In genomic region chr4:137546003-137546525, GRCm38 (mm10) we compare ENCODE assay signal across 10 mouse cellular contexts. TPM values are rescaled to one million over a fixed set of nuclear protein-coding genes. Genes with fewer than 3 reads are reported as not detected.
DNase-seq lines count a peak whose midpoint lies in the region.
"Had no signal": no experiment of that assay in that cellular context is flagged by ENCODE, and none has a peak within 500 bp of the region (broad histone marks: within the 10 kb centered on the region; RNA-seq: fewer than 3 reads in every experiment).

No protein-coding gene starts in this region.

- no peaks in the 10 kb centered on the region for H3K36me3 ChIP-seq in splenic B cell, adult 2 months (ENCODE audit: control insufficient read depth, insufficient read depth, low read length, poor library complexity, severe bottlenecking)

- no peaks in the 10 kb centered on the region for H3K27me3 ChIP-seq in splenic B cell, adult 2 months (ENCODE audit: control insufficient read depth, insufficient read depth, low read length, poor library complexity, severe bottlenecking)
- H3K27me3 ChIP-seq: embryonic facial prominence, embryonic 12.5 days; limb, embryonic 12.5 days had no signal

- DNase-seq in heart, postnatal 14 days = peak; percentile 40 to 55
- DNase-seq in heart, adult 8-10 months (ENCODE audit: low spot score) = no peak
- peak; percentile 58 to 63 for DNase-seq in B cell, adult 2 months
- peak; percentile 66 for DNase-seq in ZHBTc4 (ENCODE audit: low read depth, low spot score)
- DNase-seq in embryo, embryonic 11.5 days (ENCODE audit: low read depth, low spot score) = peak; percentile 30
- DNase-seq in left cerebral cortex, postnatal 4 days = peak; percentile 64
- peak; percentile 67 for DNase-seq in splenic B cell, adult 2 months (ENCODE audit: low read depth, low spot score)
- no peak for DNase-seq in gastrocnemius, postnatal 10 days

- intact Hi-C loops in heart, postnatal 14 days (cut with DNase I) = loop anchor here (5.0 kb wide), 1 partner anchor 91 kb away; no protein-coding TSS in a partner anchor
- intact Hi-C loops in left cerebral cortex, postnatal 4 days (cut with DNase I) = no loop called here

RNA-seq across cellular contexts. Expression of gene Ldlrad2, which starts 28.3 kb away (rescaled TPM):
- total RNA-seq in heart, postnatal 14 days (2021) = not detected
- total RNA-seq in heart, adult 8-10 months (2022) = not detected
- total RNA-seq in left cerebral cortex, postnatal 4 days (2021) = not detected
- not detected for total RNA-seq in gastrocnemius, postnatal 10 days (2021)

RNA-seq across cellular contexts. Expression of gene Usp48, which starts 47.5 kb away (rescaled TPM):
- 10 to 100 TPM; 36.7 to 40.1 TPM for total RNA-seq in heart, postnatal 14 days (2021)
- 10 to 100 TPM; 29.2 to 39.0 (median 33.6) TPM for total RNA-seq in heart, adult 8-10 months (2022)
- 100 to 1,000 TPM; 163 to 167 TPM for total RNA-seq in left cerebral cortex, postnatal 4 days (2021)
- 10 to 100 TPM; 26.4 to 44.1 TPM for total RNA-seq in gastrocnemius, postnatal 10 days (2021)

Comparison
In these comparisons a context has a peak if more than half of its experiments do, and no peak if none do; other contexts are left out.
1. DNase-seq: peak in heart, postnatal 14 days (2 of 2), B cell, adult 2 months (2 of 2), ZHBTc4 (single experiment), embryo, embryonic 11.5 days (single experiment), left cerebral cortex, postnatal 4 days (single experiment) and splenic B cell, adult 2 months (single experiment); none in heart, adult 8-10 months (single experiment) and gastrocnemius, postnatal 10 days (single experiment).